Mouse (Mus musculus) liver, embryonic 14.5 days (tissue): ENCODE data around the gene Mpv17l2.

Experiments used
- CTCF ChIP-seq: IDR thresholded peaks from 2 replicates; pipeline ENCODE4 v1.5.1; 2016; ENCODE audit warnings: antibody characterized with exemption, low read depth, control low read depth
- EP300 ChIP-seq: IDR thresholded peaks from 2 replicates; pipeline ENCODE4 v1.6.1; 2016; ENCODE audit warnings: antibody characterized with exemption, low read depth

- TF ChIP-seq CTCF (no peak), EP300 (no peak)
Observed at GRCm38 (mm10) chr8:70719796-70720270, 40.9 kb downstream of the Mpv17l2 start.
